Comparison of ENCODE assay signal across 16 mouse cellular contexts in genomic region chr2:73472130-73472529, GRCm38 (mm10). TPM values are rescaled to one million over a fixed set of nuclear protein-coding genes. Genes with fewer than 3 reads are reported as not detected.
DNase-seq lines count a peak whose midpoint lies in the region; ATAC-seq and TF ChIP-seq lines count a peak whose summit lies in the region.
"Had no signal": no experiment of that assay in that cellular context is flagged by ENCODE, and none has a peak within 500 bp of the region (broad histone marks: within the 10 kb centered on the region; RNA-seq: fewer than 3 reads in every experiment).

No protein-coding gene starts in this region.

- peak; percentile 36 for TF ChIP-seq RAD21 in CH12.LX (IDR thresholded peaks at IDR 0.05; ENCODE audit: low read depth, low read length)

- peak; percentile 35 for DNase-seq in gastrocnemius, postnatal 10 days
- no peak for DNase-seq in gastrocnemius, postnatal 4 days (ENCODE audit: low spot score in 2 of 2)
- no peak for DNase-seq in lung, postnatal 0 days (ENCODE audit: low spot score)
- no peak for DNase-seq in lung, postnatal 14 days
- no peak for DNase-seq in CH12.LX (ENCODE audit: extremely low read depth)
- peak; percentile 82 for DNase-seq in induced T-regulatory cell, adult 2 months (ENCODE audit: low read depth)
- no peak for DNase-seq in left cerebral cortex, postnatal 10 days (ENCODE audit: extremely low spot score in 1 of 2, low spot score in 2 of 2)
- DNase-seq in right cerebral cortex, postnatal 36 days (ENCODE audit: low spot score in 2 of 2), result no peak
- DNase-seq: adrenal gland, postnatal 10 days; cerebellum, adult 9-10 months; right cerebral cortex, postnatal 4 days had no signal

- no peak overlapping the region for H3K4me2 ChIP-seq in lung, postnatal 0 days (replicated peaks; ENCODE audit: low read depth, low read length)
- no peak overlapping the region for H3K4me2 ChIP-seq in CH12.LX (ENCODE audit: insufficient read depth, low read depth, poor library complexity, severe bottlenecking)
- H3K4me2 ChIP-seq: embryonic facial prominence, embryonic 13.5 days; heart, embryonic 11.5 days; midbrain, embryonic 11.5 days; neural tube, embryonic 13.5 days had no signal

- peak; percentile 57 for TF ChIP-seq CTCF in lung, postnatal 0 days (IDR thresholded peaks at IDR 0.05)
- peak; percentile 54 to 57; a peak in 3 of 4 replicates for TF ChIP-seq CTCF in CH12.LX (conservative IDR thresholded peaks at IDR 0.05 in 1 of 2, IDR thresholded peaks at IDR 0.05 in 1 of 2; ENCODE audit: low read depth in 2 of 2, low read length in 2 of 2)

- peaks cover 4% of the 10 kb centered on the region; the same call in 1 of the 2 replicates for H3K4me1 ChIP-seq in lung, postnatal 0 days (ENCODE audit: insufficient read depth, low read depth, low read length)
- H3K4me1 ChIP-seq in CH12.LX (ENCODE audit: control insufficient read depth in 1 of 2, insufficient read depth in 2 of 2), result peaks cover 13 to 56% of the 10 kb centered on the region in 2 experiments

- ATAC-seq in lung, postnatal 0 days, result no peak
- ATAC-seq: hindbrain, embryonic 16.5 days had no signal

- H3K27me3 ChIP-seq in lung, postnatal 0 days (replicated peaks; ENCODE audit: insufficient read depth, low read length), result no peaks in the 10 kb centered on the region
- H3K27me3 ChIP-seq in CH12.LX (replicated peaks), result no peaks in the 10 kb centered on the region
- H3K27me3 ChIP-seq: embryonic facial prominence, embryonic 13.5 days; neural tube, embryonic 13.5 days had no signal

- H3K79me2 ChIP-seq in CH12.LX (replicated peaks; ENCODE audit: control insufficient read depth, extremely low read depth, insufficient read depth, poor library complexity, severe bottlenecking), result peaks cover 60% of the 10 kb centered on the region

- no peak overlapping the region for H3K9ac ChIP-seq in lung, postnatal 0 days (replicated peaks; ENCODE audit: low read depth)
- no peak overlapping the region for H3K9ac ChIP-seq in CH12.LX (ENCODE audit: insufficient read depth, low read depth)
- H3K9ac ChIP-seq: embryonic facial prominence, embryonic 13.5 days; neural tube, embryonic 13.5 days had no signal

- H3K27ac ChIP-seq in lung, postnatal 0 days (ENCODE audit: low read length), result no peak overlapping the region
- H3K27ac ChIP-seq in CH12.LX (ENCODE audit: insufficient read depth, low read depth), result no peak overlapping the region
- H3K27ac ChIP-seq: embryonic facial prominence, embryonic 13.5 days; neural tube, embryonic 13.5 days had no signal

- in situ Hi-C loops in CH12.LX (cut with MboI; ENCODE audit: low pct_ligation_motif_present, low pct_unique_long_range_greater_than_20kb, low sequenced_read_pairs), result no loop called here

- WGBS in lung, postnatal 0 days, result 91% methylated on average over 2 of the region's 2 CpGs

- intact Hi-C loops in left cerebral cortex, postnatal 10 days (cut with DNase I), result no loop called here

- no peaks in the 10 kb centered on the region for H3K36me3 ChIP-seq in lung, postnatal 0 days (ENCODE audit: insufficient read depth, low read length)
- peaks cover 5 to 51% of the 10 kb centered on the region in 2 experiments for H3K36me3 ChIP-seq in CH12.LX (replicated peaks in 1 of 2; ENCODE audit: control insufficient read depth in 1 of 2, insufficient read depth in 1 of 2, low read length in 1 of 2)
- H3K36me3 ChIP-seq: neural tube, embryonic 13.5 days had no signal

- H3K4me3 ChIP-seq in lung, postnatal 0 days (ENCODE audit: low read depth, low read length), result no peak overlapping the region
- H3K4me3 ChIP-seq in CH12.LX (replicated peaks in 1 of 3; ENCODE audit: low read depth in 2 of 3, low read length in 2 of 3, poor library complexity in 1 of 3), result no peak overlapping the region
- H3K4me3 ChIP-seq: embryonic facial prominence, embryonic 13.5 days; neural tube, embryonic 13.5 days had no signal

- no peaks in the 10 kb centered on the region for H3K9me3 ChIP-seq in lung, postnatal 0 days (ENCODE audit: low read length)
- H3K9me3 ChIP-seq in CH12.LX (replicated peaks; ENCODE audit: low read length), result no peaks in the 10 kb centered on the region
- H3K9me3 ChIP-seq: embryonic facial prominence, embryonic 13.5 days; neural tube, embryonic 13.5 days had no signal

- no peak for TF ChIP-seq EP300 in lung, postnatal 0 days (IDR thresholded peaks at IDR 0.05)
- no peak for TF ChIP-seq EP300 in CH12.LX (IDR thresholded peaks at IDR 0.05; ENCODE audit: low read length)

- dilution Hi-C loops in CH12.LX (cut with MboI; ENCODE audit: extremely low pct_ligation_motif_present, extremely low pct_unique_long_range_greater_than_20kb, low sequenced_read_pairs), result no loop called here

- TF ChIP-seq POLR2A in CH12.LX (IDR thresholded peaks at IDR 0.05; ENCODE audit: low read depth, low read length), result no peak

TF ChIP-seq in CH12.LX, 34 proteins besides CTCF, POLR2A, EP300 and RAD21:
- TF ChIP-seq SMC3 (IDR thresholded peaks at IDR 0.05; ENCODE audit: low read depth, low read length) (peak; percentile 36; the same call in 1 of the 2 replicates), KAT2A (IDR thresholded peaks at IDR 0.05; ENCODE audit: insufficient replicate concordance, low read length) (no peak), USF1 (IDR thresholded peaks at IDR 0.05; ENCODE audit: low read depth, low read length) (no peak), UBTF (IDR thresholded peaks at IDR 0.05; ENCODE audit: low read depth, low read length) (no peak), RCOR1 (conservative IDR thresholded peaks at IDR 0.05; ENCODE audit: low read depth, low read length) (no peak), NRF1 (IDR thresholded peaks at IDR 0.05; ENCODE audit: low read depth, low read length) (no peak)

RNA-seq across cellular contexts. Expression of gene Wipf1, which starts 57.4 kb away (rescaled TPM):
- 10 to 100 TPM; 21.5 to 27.6 TPM for total RNA-seq in gastrocnemius, postnatal 10 days (2021)
- total RNA-seq in gastrocnemius, postnatal 4 days (2021), result 10 to 100 TPM; 33.2 to 41.1 TPM
- polyA plus RNA-seq in lung, postnatal 0 days (2015; fragmentation: Nextera tagmentation; extraction: Ambion mirVana), result 9.5 and 9.6 TPM in 2 replicates
- total RNA-seq in CH12.LX (2012; rRNA removed) (18.3 and 19.2 TPM in 2 replicates), CH12.LX (2014; rRNA removed) (18.8 and 21.8 TPM in 2 replicates)
- 88.7 and 95.0 TPM in 2 replicates for polyA plus RNA-seq in CH12.LX (2012; ENCODE audit: insufficient read length, low read depth)
- 1 to 10 TPM; 7.5 to 7.9 TPM for total RNA-seq in left cerebral cortex, postnatal 10 days (2021)

Comparison
In these comparisons a context has a peak if more than half of its experiments do, and no peak if none do; other contexts are left out.
1. DNase-seq: peak in gastrocnemius, postnatal 10 days (single experiment) and induced T-regulatory cell, adult 2 months (single experiment); none in gastrocnemius, postnatal 4 days (0 of 2), lung, postnatal 0 days (single experiment), lung, postnatal 14 days (single experiment), CH12.LX (single experiment), left cerebral cortex, postnatal 10 days (0 of 2) and right cerebral cortex, postnatal 36 days (0 of 2).